Mouse (Mus musculus) limb, embryonic 13.5 days (tissue): ENCODE data around the gene Prr18. TPM values are rescaled to one million over a fixed set of nuclear protein-coding genes. Genes with fewer than 3 reads are reported as not detected.
"Not testable (repeated sequence)": the region's sequence is repeated elsewhere in the genome, so short reads cannot be mapped to it uniquely, and the experiment has no call there.

ENCODE experiments used
- ATAC-seq: fragments of 200-750 bp; cut with Nextera tagmentation; 2 replicates; pipeline ENCODE4 v1.8.0; 2017; ENCODE audit warnings: low read depth, moderate number of reproducible peaks, moderate TSS enrichment; ENCODE audit not compliant: low FRiP score
- H3K27ac ChIP-seq: fragments of 300-500 bp; sonication (generic); 2 replicates; pipeline ENCODE4 v1.5.1; 2015; ENCODE audit warnings: inconsistent platforms, mild to moderate bottlenecking, moderate library complexity
- H3K27me3 ChIP-seq: fragments of 300-500 bp; sonication (generic); 2 replicates; pipeline ENCODE4 v1.6.1; 2015; ENCODE audit warnings: mild to moderate bottlenecking, inconsistent platforms
- H3K36me3 ChIP-seq: fragments of 300-500 bp; sonication (generic); 2 replicates; pipeline ENCODE4 v1.6.1; 2015; ENCODE audit warnings: inconsistent platforms, mild to moderate bottlenecking, moderate library complexity
- H3K4me1 ChIP-seq: fragments of 300-500 bp; sonication (generic); 2 replicates; pipeline ENCODE4 v1.6.1; 2015; ENCODE audit warnings: inconsistent platforms
- H3K4me2 ChIP-seq: fragments of 300-500 bp; sonication (generic); replicated peaks from 2 replicates; pipeline ENCODE4 v1.6.1; 2015; ENCODE audit warnings: inconsistent platforms, mild to moderate bottlenecking, moderate library complexity
- H3K4me3 ChIP-seq: fragments of 300-500 bp; sonication (generic); 2 replicates; pipeline ENCODE4 v1.5.1; 2015; ENCODE audit warnings: moderate library complexity, mild to moderate bottlenecking, inconsistent platforms
- H3K9ac ChIP-seq: fragments of 300-500 bp; sonication (generic); 2 replicates; pipeline ENCODE4 v1.6.1; 2015; ENCODE audit warnings: mild to moderate bottlenecking, inconsistent platforms
- H3K9me3 ChIP-seq: fragments of 300-500 bp; sonication (generic); 2 replicates; pipeline ENCODE4 v1.6.1; 2016; ENCODE audit warnings: inconsistent platforms
- WGBS: fragments of 180-500 bp; shearing (Covaris S2); methylation state at CpG from one replicate; pipeline ENCODE4 v1.1.7; 2015; 5-methylcytosine and 5-hydroxymethylcytosine counted together
- polyA plus RNA-seq: library from polyadenylated mRNA; unstranded; fragments of >200 nt; fragmentation: Nextera tagmentation; extraction: Ambion mirVana; gene quantifications from 2 replicates; pipeline ENCODE4 v1.2.1, GENCODE M21; 2015

The Prr18 gene
- polyA plus RNA-seq, 1 experiment from 2014 or later = 0.50 TPM

DNA sequence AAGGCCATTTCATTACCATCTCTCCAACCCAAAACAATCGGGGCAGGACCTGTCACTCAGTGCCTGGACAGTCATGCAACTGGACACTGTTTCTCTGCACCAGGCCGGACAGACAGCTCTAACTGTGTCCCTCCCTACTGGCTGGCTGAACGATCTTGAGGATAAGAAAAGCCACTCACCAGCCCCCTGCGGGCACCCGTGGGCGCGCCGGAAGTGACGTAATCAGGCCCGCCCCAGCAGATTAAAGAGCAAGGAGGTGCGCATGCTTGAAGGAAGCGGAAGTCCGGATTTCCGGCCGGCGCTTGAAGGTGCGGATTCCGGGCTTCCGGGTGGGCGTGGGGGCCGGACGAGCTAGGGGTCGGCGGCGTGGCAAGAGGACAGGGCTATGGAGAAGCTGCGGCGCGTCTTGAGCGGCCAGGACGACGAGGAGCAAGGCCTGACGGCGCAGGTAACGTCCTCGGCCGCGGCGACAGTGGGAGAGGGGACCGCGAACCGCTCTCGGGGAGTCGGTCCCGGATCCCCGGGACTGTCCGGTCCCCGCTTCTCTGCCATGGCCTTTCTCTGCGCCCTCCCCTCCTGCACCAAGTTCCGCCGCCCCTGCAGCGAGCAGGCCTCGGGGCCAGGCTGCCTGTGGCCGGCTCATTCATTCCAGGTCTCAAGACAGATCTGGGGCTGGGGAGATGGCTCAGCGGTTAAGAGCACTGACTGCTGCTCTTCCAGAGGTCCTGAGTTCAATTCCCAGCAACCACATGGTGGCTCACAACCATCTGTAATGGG, 26.2 kb upstream of the Prr18 start, which contains the start of gene Sft2d1:
Sft2d1 (plus strand) TSS at position 265 of the 777 bp plus-strand sequence.
- ATAC-seq = peak; percentile 97
- H3K4me3 ChIP-seq = peak within 1 kb of the TSS; percentile 87
- H3K27ac ChIP-seq = no peak within 1 kb of the TSS; the same call in 1 of the 2 replicates
- under 1% methylated on average over 41 of the region's 54 CpGs for WGBS
- H3K9me3 ChIP-seq = no peaks in the 10 kb centered on the region
- peak within 1 kb of the TSS; percentile 91 for H3K9ac ChIP-seq
- peak within 1 kb of the TSS; percentile 74 for H3K4me2 ChIP-seq
- peaks cover 13% of the 10 kb centered on the region for H3K4me1 ChIP-seq
- no peaks in the 10 kb centered on the region for H3K27me3 ChIP-seq
- H3K36me3 ChIP-seq = no peaks in the 10 kb centered on the region

DNA sequence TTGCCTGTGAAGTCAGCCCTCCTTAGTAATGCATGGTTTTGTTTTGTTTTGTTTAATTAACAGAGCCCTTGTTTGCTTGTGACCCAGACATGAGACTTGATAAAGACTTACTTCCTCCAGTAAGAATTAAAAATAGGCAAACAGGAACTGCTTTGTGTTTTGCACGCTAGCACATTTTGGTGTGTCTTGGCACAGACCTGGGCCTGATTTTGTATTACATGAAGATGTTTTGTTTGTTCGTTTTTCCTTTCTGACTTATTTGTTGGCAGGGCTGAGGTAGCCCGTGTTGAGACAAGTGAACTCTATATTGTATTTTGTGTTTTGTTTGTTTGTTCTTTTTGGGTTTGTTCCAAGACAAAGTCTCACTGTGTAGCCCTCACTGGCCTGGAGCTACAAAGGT, 25.5 kb upstream of the Prr18 start:
- no peak for ATAC-seq
- peak overlapping the region; percentile 87 for H3K4me3 ChIP-seq
- no peak overlapping the region for H3K27ac ChIP-seq

DNA sequence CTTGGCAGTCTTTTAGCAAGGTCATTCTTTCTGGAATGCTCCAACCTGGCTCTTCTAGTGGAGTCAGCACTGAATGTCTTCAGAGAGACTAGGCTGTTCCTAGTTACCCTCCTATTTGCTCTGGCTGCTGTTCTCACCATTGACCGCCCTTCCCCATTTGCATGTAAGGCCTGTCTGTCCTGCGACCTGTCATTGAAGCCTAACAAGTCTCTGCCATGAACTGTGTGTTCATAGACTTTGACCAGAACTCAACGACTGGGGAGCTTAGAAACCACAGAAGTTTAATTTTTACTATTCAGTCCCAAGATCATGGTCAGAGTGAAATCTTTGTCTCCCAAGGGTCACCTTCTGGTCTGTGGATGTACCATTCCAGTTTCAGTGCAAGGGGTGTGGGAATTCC, 23.3 kb upstream of the Prr18 start:
- H3K4me2 ChIP-seq = no peak overlapping the region
- no peaks in the 10 kb centered on the region for H3K36me3 ChIP-seq
- H3K9me3 ChIP-seq = no peaks in the 10 kb centered on the region
- ATAC-seq = no peak
- no peak overlapping the region for H3K9ac ChIP-seq
- no peak overlapping the region for H3K4me3 ChIP-seq
- 88% methylated on average over 3 of the region's 3 CpGs for WGBS
- peaks cover 13% of the 10 kb centered on the region for H3K4me1 ChIP-seq
- H3K27me3 ChIP-seq = no peaks in the 10 kb centered on the region
- H3K27ac ChIP-seq = no peak overlapping the region

More for the DNA sequence above, 25.5 kb upstream of the Prr18 start:
- Histone ChIP-seq H3K4me1 (peaks cover 13% of the 10 kb centered on the region), H3K9me3 (no peaks in the 10 kb centered on the region), H3K9ac (peak overlapping the region; percentile 91), H3K36me3 (no peaks in the 10 kb centered on the region), H3K27me3 (no peaks in the 10 kb centered on the region), H3K4me2 (peak overlapping the region; percentile 74)
- WGBS = 55% methylated on average over 3 of the region's 3 CpGs

DNA sequence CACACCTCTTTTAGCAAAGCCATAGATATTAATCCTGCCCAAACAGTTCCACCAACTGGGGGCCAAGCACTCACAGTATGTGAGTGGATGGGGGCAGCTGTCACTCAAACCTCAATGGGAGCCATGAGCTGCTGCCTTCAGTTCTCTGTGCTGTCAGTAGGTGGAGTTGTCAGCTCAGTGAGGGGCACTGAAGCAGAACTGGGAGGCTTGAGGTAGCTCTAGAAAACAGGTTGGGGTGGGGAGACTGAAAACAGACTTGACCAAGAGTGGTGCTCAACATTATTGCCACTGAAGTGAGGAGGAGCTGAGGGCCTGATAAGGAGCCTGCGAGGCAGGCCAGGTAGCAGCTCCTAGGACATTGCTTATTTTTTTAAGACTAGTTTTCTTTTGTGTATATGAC, 21.0 kb upstream of the Prr18 start:
- H3K36me3 ChIP-seq = peaks cover 3% of the 10 kb centered on the region; the same call in 1 of the 2 replicates
- ATAC-seq = no peak
- WGBS = 100% methylated on average over 1 of the region's 1 CpGs

DNA sequence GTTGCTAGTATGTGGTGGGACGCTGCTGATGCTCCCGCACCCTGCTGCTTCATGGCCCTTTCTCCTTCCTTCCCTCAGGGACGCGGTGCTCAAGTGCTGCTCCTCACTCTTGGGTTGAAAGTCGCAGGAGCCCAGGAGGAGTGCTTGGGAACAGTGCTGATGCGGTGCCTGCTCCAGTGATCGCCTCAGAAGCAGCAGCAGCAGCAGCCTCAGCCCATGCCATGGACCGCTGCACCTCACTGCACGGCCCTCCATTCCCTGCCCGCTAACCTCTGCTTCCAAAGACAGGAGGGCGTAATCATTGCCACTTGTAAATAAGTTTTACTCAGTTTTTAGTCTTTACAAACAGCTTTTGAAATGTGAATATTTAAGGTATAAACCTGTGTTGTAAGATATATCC, 10.4 kb upstream of the Prr18 start:
- H3K4me2 ChIP-seq, H3K27ac ChIP-seq, ATAC-seq, H3K9ac ChIP-seq, H3K9me3 ChIP-seq, H3K4me1 ChIP-seq, H3K27me3 ChIP-seq, H3K4me3 ChIP-seq: not testable (repeated sequence)
- WGBS = 86% methylated on average over 11 of the region's 11 CpGs
- H3K36me3 ChIP-seq = peaks cover 26% of the 10 kb centered on the region

More for the DNA sequence above, 21.0 kb upstream of the Prr18 start:
- Histone ChIP-seq H3K9me3 (no peaks in the 10 kb centered on the region), H3K4me2 (no peak overlapping the region), H3K4me3 (no peak overlapping the region), H3K4me1 (peaks cover 13% of the 10 kb centered on the region), H3K9ac (no peak overlapping the region), H3K27me3 (no peaks in the 10 kb centered on the region), H3K27ac (no peak overlapping the region)

DNA sequence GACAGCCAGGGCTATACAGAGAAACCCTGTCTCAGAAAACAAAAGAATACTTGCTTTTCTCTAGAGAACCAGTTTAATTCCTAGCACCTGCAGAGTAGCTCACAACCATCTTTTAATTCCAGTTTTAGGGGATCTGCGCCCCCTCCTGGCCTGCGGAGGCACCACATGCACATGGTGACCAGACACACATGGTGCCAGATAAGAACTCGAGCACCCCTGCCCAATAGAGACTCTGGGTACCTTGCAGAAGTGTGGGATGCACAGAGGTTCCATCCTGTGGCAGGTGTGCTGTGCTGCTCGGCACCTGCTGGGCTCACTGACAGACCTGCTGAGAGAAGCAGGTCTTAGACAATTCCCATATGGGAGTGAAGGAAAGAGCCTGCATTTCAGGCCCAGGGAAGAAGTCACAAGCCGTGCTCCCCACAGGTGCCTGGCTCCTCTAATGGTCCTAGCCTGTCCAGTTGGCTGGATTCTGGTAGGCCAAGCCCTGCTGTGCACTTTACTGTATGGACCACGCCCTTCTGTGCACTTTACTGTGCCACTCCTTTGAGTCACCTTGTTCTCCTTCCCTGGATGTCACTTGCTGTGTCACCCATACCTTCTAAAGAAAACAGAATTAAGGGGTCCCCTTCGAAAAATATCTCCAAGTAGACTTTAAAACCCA, 8.6 kb upstream of the Prr18 start:
- Histone ChIP-seq H3K4me2 (no peak overlapping the region), H3K4me1 (no peaks in the 10 kb centered on the region), H3K4me3 (no peak overlapping the region), H3K36me3 (peaks cover 20% of the 10 kb centered on the region), H3K9ac (no peak overlapping the region), H3K27me3 (no peaks in the 10 kb centered on the region), H3K9me3 (no peaks in the 10 kb centered on the region), H3K27ac (no peak overlapping the region)
- no peak for ATAC-seq
- WGBS = 65% methylated on average over 7 of the region's 7 CpGs

DNA sequence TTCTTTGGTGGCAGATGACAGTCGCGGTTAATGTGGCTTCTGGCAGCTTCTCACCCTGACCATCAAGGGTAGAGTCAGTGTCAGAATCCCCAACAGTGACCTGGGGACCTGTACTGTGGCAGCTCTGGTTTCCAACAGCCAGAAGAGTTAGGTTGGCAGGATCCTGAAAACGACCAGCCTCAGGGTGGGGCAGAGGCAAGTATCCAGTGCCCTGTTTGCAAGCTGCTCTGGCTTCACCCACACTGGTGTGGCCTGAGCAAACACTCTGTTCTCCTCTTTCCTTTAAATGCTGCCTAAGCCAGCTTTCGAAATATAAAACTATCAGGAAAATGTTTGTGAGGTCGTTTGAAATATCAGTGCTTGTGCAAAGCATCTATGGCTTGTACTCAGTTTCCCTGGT, 6.7 kb upstream of the Prr18 start:
- no peak overlapping the region for H3K9ac ChIP-seq
- ATAC-seq = no peak
- H3K4me3 ChIP-seq = no peak overlapping the region
- H3K36me3 ChIP-seq = peaks cover 13% of the 10 kb centered on the region
- H3K9me3 ChIP-seq = no peaks in the 10 kb centered on the region
- no peaks in the 10 kb centered on the region for H3K27me3 ChIP-seq
- no peaks in the 10 kb centered on the region for H3K4me1 ChIP-seq
- no peak overlapping the region for H3K4me2 ChIP-seq
- WGBS = 79% methylated on average over 5 of the region's 5 CpGs
- no peak overlapping the region for H3K27ac ChIP-seq

DNA sequence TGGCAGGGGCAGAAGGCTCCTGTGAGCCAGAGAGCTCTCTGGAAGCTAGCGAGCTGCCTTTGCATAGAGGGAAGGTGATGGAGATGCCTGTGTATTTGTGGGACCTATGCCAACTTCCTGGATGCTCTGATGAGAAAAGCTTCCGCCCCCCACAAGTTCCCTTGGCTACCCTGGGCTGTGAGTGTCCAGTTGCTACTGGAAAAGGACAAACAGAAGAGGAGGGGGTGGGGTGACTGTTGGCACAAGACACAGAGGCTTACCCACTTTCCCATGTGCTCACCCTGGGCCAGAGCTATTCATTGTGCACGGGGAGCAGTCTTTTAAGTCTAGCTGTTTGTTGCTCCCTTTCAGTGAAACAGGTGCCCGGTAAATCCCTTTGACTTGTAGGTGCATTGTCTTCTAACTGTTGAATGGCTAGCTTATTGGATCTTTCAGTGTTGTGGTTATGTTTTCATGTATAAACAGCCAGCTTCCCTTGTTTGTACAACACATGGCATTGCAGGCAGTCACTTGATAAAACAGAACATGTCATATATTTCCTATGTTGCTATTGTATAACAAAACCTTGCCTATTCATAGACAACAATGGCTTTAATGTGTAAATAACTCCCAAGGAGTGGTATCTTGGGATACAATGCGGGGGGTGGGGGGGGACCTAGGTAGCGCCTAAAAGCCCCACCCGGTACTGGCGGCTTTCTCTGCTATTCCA, 2.6 kb downstream of the Prr18 start:
- Histone ChIP-seq H3K4me1 (peaks cover 16% of the 10 kb centered on the region), H3K27me3 (peaks cover 57% of the 10 kb centered on the region), H3K9me3 (no peaks in the 10 kb centered on the region), H3K9ac (no peak overlapping the region), H3K4me3 (peak overlapping the region; percentile 60), H3K36me3 (no peaks in the 10 kb centered on the region), H3K27ac (no peak overlapping the region), H3K4me2 (peak overlapping the region; percentile 99)
- 28% methylated on average over 8 of the region's 8 CpGs for WGBS
- no peak for ATAC-seq

DNA sequence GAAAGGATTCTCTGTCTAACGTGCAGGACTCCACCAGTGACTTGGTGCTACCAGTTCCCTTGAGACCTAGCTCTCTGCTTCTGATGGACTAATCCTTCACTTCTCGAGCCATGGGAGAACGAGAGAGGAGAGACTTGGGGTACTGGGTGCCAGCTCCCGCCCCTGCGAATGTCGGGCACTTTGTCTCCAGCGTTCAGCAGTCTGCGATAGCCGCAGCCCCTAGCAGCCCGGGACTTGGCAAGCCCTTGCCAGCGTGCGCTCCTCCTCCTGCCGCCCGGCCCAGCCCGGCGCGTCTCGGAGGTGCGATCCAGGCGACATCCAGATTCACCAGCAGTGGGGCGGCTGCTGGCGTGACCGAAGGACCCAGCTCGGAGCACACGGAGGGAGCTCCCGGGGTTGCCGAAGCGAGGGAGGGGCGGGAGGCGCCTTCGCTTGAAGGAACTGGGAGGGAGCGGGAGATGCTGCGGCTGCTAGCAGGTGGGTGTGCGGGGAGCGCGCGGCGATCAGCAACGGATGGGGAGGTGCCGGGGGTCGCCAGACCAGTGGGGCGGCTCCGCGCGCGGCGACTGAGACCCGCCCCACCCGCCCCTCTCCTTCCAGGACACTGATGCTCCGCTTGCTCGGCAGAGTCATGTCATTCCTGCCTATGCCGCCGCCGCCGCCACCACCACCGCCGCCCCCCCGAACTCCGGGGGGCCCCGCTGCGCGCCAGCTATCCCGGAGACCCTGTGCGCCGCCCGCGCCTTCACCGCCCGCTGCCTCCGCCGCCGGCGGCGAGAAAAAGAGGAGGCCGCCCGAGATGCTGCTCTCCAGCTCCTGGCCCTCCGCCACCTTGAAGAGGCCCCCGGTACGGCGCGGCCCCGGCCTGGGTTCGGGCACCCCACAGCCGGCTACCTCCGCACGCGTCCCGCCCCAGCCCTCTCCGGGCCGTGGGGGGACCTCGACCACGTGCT, 3.4 kb downstream of the Prr18 start:
- H3K9me3 ChIP-seq = no peaks in the 10 kb centered on the region
- H3K9ac ChIP-seq = peak overlapping the region; percentile 68
- H3K27ac ChIP-seq = no peak overlapping the region
- peak overlapping the region; percentile 60 for H3K4me3 ChIP-seq
- ATAC-seq = peak; percentile 42
- H3K27me3 ChIP-seq = peaks cover 57% of the 10 kb centered on the region
- no peaks in the 10 kb centered on the region for H3K36me3 ChIP-seq
- peaks cover 16% of the 10 kb centered on the region for H3K4me1 ChIP-seq
- under 1% methylated on average over 54 of the region's 92 CpGs for WGBS
- H3K4me2 ChIP-seq = peak overlapping the region; percentile 99

DNA sequence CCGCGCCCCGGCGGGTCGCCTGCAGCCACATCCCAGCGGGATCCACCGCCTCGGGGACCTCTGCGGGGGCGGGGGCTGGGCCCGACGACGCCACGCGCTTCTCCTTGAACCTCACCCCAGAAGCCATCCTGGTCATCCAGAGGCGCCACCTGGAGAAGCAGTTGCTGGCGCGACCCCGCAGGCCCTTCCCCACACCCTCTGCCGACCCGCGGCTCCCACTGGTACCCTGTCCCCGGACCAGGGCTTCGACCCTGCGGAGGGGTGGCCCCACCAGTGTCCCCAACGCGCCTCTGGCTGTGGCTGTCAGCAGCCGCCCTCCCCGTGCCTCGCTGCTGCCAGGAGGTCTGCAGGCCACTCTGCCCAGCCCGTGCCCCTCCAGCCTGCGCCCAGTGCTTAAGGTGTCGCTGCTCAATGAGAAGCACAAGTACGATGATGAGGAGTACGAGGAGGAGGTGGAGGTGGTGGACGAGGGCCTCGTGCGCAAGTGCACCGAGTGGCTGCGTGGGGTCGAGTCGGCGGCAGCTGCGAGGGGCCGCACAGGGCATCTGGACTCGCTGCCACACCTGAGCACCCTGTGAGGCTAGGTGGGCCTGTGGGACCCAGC, 4.2 kb downstream of the Prr18 start:
- peak overlapping the region; percentile 60 for H3K4me3 ChIP-seq
- H3K36me3 ChIP-seq = no peaks in the 10 kb centered on the region
- no peak overlapping the region for H3K27ac ChIP-seq
- no peaks in the 10 kb centered on the region for H3K9me3 ChIP-seq
- WGBS = 11% methylated on average over 46 of the region's 46 CpGs
- H3K4me2 ChIP-seq = peak overlapping the region; percentile 99
- peaks cover 16% of the 10 kb centered on the region for H3K4me1 ChIP-seq
- peak; percentile 46; the same call in 1 of the 2 replicates for ATAC-seq
- peak overlapping the region; percentile 68 for H3K9ac ChIP-seq
- H3K27me3 ChIP-seq = peaks cover 57% of the 10 kb centered on the region

DNA sequence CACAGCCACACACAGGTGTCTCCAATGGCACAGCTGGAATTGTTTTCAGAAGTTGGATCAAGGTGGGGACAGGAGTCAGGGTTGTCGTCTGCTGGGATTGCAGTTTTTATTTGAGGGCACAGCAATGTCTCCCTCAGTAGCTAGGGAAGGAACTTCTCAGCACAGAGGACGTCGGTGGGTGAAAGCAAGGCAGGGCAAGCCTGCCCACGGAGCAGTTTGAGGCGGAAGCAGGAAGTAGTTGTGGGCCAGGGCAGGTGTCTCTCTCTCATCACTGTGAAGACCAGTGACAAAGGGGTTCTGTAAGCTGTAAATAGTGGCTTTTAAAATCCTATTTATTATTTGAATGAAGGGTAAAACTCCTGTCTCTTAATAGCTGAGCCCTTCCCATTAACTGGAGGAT, 5.4 kb downstream of the Prr18 start:
- Histone ChIP-seq H3K4me2 (no peak overlapping the region), H3K4me3 (no peak overlapping the region), H3K36me3 (no peaks in the 10 kb centered on the region), H3K9me3 (no peaks in the 10 kb centered on the region), H3K27me3 (peaks cover 57% of the 10 kb centered on the region), H3K27ac (no peak overlapping the region), H3K9ac (no peak overlapping the region), H3K4me1 (peaks cover 16% of the 10 kb centered on the region)
- no peak for ATAC-seq
- WGBS = 38% methylated on average over 5 of the region's 5 CpGs
